Mouse (Mus musculus) erythroblast, embryonic 14.5 days (primary cell): ENCODE data around the gene Gm20431.

Experiments
- GATA1 ChIP-seq: IDR thresholded peaks from 2 replicates; pipeline ENCODE4 v1.6.1; 2012; ENCODE audit warnings: low read length, inconsistent platforms, mixed read lengths
- TAL1 ChIP-seq: IDR thresholded peaks from 3 replicates; pipeline ENCODE4 v1.6.1; 2012; ENCODE audit warnings: low read length, inconsistent platforms, mixed read lengths

- TF ChIP-seq TAL1: no peak
- no peak for TF ChIP-seq GATA1
Measured at GRCm38 (mm10) chr2:167654911-167655600, 6.2 kb downstream of the Gm20431 start.
